Mouse (Mus musculus) neural tube, embryonic 13.5 days (tissue): ENCODE measurements around the gene Ebf1. TPM values are rescaled to one million over a fixed set of nuclear protein-coding genes. Genes with fewer than 3 reads are reported as not detected.
A peak's percentile ranks its signal among the peaks of the same experiment; 100 is the strongest.

Experiments used
- ATAC-seq: fragments of 200-750 bp; cut with Nextera tagmentation; 2 replicates; pipeline ENCODE4 v1.8.0; 2017; ENCODE audit warnings: low read depth, mild to moderate bottlenecking, moderate TSS enrichment, moderate library complexity
- H3K27ac ChIP-seq: fragments of 300-500 bp; sonication (generic); replicated peaks from 2 replicates; pipeline ENCODE4 v1.5.1; 2015; ENCODE audit warnings: moderate library complexity, mild to moderate bottlenecking, inconsistent platforms
- H3K27me3 ChIP-seq: fragments of 300-500 bp; sonication (generic); 2 replicates; pipeline ENCODE4 v1.6.1; 2015; ENCODE audit warnings: mild to moderate bottlenecking, inconsistent platforms
- H3K36me3 ChIP-seq: fragments of 300-500 bp; sonication (generic); 2 replicates; pipeline ENCODE4 v1.6.1; 2015; ENCODE audit warnings: mild to moderate bottlenecking, inconsistent platforms
- H3K4me1 ChIP-seq: fragments of 300-500 bp; sonication (generic); replicated peaks from 2 replicates; pipeline ENCODE4 v1.6.1; 2015; ENCODE audit warnings: inconsistent platforms
- H3K4me2 ChIP-seq: fragments of 300-500 bp; sonication (generic); 2 replicates; pipeline ENCODE4 v1.6.1; 2015; ENCODE audit warnings: inconsistent platforms, mild to moderate bottlenecking, moderate library complexity
- H3K4me3 ChIP-seq: fragments of 300-500 bp; sonication (generic); 2 replicates; pipeline ENCODE4 v1.5.1; 2015; ENCODE audit warnings: mild to moderate bottlenecking, inconsistent platforms
- H3K9ac ChIP-seq: fragments of 300-500 bp; sonication (generic); 2 replicates; pipeline ENCODE4 v1.6.1; 2015; ENCODE audit warnings: moderate library complexity, mild to moderate bottlenecking, inconsistent platforms
- H3K9me3 ChIP-seq: fragments of 300-500 bp; sonication (generic); 2 replicates; pipeline ENCODE4 v1.6.1; 2016; ENCODE audit warnings: inconsistent platforms
- WGBS: fragments of 180-500 bp; shearing (Covaris S2); methylation state at CpG from one replicate; pipeline ENCODE4 v1.1.7; 2015; 5-methylcytosine and 5-hydroxymethylcytosine counted together
- polyA plus RNA-seq: library from polyadenylated mRNA; unstranded; fragments of >200 nt; fragmentation: Nextera tagmentation; extraction: Ambion mirVana; gene quantifications from 2 replicates; pipeline ENCODE4 v1.2.1, GENCODE M21; 2015

Gene Ebf1
- polyA plus RNA-seq, 1 experiment from 2014 or later: 184 TPM

DNA sequence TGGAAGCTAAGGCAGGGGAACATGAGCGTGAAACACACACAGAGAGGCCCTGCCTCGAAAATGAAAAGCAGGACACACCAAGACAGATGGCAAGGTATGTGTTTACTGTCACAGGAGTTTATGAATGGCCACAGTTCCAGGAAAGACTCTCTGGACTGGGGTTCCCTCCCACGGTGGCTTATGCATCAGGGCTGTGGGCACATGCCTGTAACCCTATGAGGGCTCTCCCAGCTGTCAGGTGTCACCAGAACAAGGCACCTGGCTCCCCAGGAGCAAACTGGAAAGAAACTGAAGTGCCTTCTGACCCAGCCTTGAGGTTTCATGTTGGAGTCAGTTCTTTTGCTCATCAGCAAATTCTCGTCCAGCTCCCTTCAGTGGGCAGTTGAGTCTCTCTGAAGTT is 141.7 kb downstream of the Ebf1 start:
- no peak for ATAC-seq
- Histone ChIP-seq H3K4me1 (peaks cover 25% of the 10 kb centered on the region), H3K9me3 (no peaks in the 10 kb centered on the region), H3K9ac (no peak overlapping the region), H3K36me3 (no peaks in the 10 kb centered on the region), H3K4me3 (no peak overlapping the region), H3K27me3 (no peaks in the 10 kb centered on the region), H3K4me2 (no peak overlapping the region), H3K27ac (no peak overlapping the region)
- WGBS: 72% methylated on average over 4 of the region's 4 CpGs

GRCm38 (mm10) chr11:44761128-44761996 is 144.2 kb downstream of the Ebf1 start:
- H3K4me3 ChIP-seq: no peak overlapping the region

DNA sequence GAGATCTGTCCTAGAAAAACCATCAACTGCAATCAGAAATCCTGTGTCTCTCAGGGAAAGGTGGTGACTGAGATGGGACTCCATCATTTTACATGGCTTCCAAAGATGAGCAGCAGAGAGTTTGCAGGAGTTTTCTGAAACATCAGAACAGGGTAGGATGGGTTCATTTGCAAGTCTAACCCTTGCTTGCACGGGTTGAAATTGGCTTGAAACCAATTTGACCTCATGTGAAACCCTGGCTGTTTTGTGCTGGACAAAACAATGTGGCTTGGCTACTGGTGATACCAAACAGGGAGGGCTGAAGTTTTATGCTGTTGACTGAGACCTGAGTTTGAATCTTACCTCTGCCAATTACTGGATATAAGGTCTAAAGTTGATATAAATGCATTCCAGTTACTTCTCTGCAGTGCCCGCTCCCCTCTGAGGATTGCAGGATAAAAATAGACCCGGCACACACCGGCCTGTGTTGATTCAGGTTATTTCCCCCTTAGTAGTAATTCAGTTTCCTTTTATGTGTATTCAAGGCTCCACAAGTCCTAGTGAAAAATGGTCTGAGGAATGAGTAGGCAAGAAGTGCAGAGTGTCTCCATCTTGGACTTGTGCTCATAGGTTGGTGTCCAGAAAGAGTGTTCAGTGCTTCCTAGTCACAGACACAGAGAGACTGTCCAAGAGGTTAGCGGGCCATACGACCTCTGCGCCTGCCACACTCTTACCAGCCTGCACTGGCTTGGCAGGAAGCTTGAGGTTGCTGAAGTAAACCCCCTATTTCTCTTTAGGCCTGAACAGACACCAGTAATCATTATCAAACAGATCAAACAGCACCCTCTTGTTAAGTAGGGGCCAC is 147.1 kb downstream of the Ebf1 start:
- H3K36me3 ChIP-seq: no peaks in the 10 kb centered on the region
- H3K27ac ChIP-seq: peak overlapping the region; percentile 24; the same call in 1 of the 2 replicates
- H3K4me3 ChIP-seq: no peak overlapping the region
- ATAC-seq: no peak
- no peak overlapping the region for H3K4me2 ChIP-seq
- WGBS: 76% methylated on average over 7 of the region's 7 CpGs
- H3K27me3 ChIP-seq: no peaks in the 10 kb centered on the region
- peaks cover 62% of the 10 kb centered on the region for H3K4me1 ChIP-seq
- no peak overlapping the region for H3K9ac ChIP-seq
- H3K9me3 ChIP-seq: no peaks in the 10 kb centered on the region

More at GRCm38 (mm10) chr11:44761128-44761996, 144.2 kb downstream of the Ebf1 start:
- H3K4me2 ChIP-seq: peak overlapping the region; percentile 39
- H3K27ac ChIP-seq: no peak overlapping the region
- H3K9me3 ChIP-seq: no peaks in the 10 kb centered on the region
- no peaks in the 10 kb centered on the region for H3K36me3 ChIP-seq
- no peak for ATAC-seq
- H3K27me3 ChIP-seq: no peaks in the 10 kb centered on the region
- WGBS: 9% methylated on average over 20 of the region's 20 CpGs
- H3K4me1 ChIP-seq: peaks cover 44% of the 10 kb centered on the region
- H3K9ac ChIP-seq: peak overlapping the region; percentile 52

DNA sequence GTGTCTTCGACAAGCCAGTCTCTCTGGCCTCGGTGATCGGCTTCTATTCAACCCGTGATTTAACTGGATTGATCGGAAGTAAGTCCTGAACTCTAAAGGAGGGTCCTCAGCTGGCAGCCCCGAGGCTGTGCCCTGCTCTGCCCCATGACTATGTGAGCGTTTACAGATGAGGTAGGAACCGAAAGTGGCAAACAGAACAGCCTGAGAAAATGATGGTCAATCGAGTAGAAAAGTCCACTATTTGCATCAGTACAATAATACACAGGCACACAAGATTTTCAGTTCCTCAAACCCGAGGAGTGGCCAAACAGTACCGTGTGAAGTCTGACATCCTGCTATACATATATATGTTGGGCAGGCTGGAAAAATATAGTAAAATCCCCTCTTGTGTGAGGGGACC is 147.9 kb downstream of the Ebf1 start:
- WGBS: 60% methylated on average over 11 of the region's 11 CpGs
- peaks cover 68% of the 10 kb centered on the region for H3K4me1 ChIP-seq

DNA sequence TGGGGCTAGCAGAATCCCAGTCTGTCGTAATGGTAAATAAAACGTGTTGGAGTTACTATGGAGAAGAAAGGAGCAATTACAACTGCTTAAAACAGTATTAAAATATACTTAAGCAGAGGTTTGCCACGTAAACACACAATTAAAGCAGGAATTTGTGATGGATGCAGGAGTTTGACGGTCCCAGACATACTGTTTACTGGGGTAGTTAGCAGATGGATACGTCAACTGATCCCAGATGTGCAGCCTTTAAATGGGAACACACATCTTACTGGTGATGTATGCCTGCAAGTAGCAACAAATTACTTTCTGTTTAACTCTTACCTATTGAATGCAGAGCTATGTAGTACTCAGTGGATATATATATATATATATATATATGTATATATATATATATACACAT is 149.1 kb downstream of the Ebf1 start:
- Histone ChIP-seq H3K36me3 (no peaks in the 10 kb centered on the region), H3K27me3 (no peaks in the 10 kb centered on the region), H3K4me1 (peaks cover 75% of the 10 kb centered on the region), H3K9me3 (no peaks in the 10 kb centered on the region), H3K4me2 (no peak overlapping the region), H3K4me3 (no peak overlapping the region), H3K27ac (peak overlapping the region; percentile 38; the same call in 1 of the 2 replicates), H3K9ac (no peak overlapping the region)
- 36% methylated on average over 5 of the region's 5 CpGs for WGBS
- no peak for ATAC-seq

More for the DNA sequence above, 147.9 kb downstream of the Ebf1 start:
- Histone ChIP-seq H3K27ac (no peak overlapping the region), H3K9ac (no peak overlapping the region), H3K9me3 (no peaks in the 10 kb centered on the region), H3K36me3 (no peaks in the 10 kb centered on the region), H3K27me3 (no peaks in the 10 kb centered on the region), H3K4me2 (no peak overlapping the region), H3K4me3 (no peak overlapping the region)
- no peak for ATAC-seq

GRCm38 (mm10) chr11:44767322-44767721 is 150.2 kb downstream of the Ebf1 start:
- H3K36me3 ChIP-seq: no peaks in the 10 kb centered on the region
- no peak for ATAC-seq
- no peaks in the 10 kb centered on the region for H3K27me3 ChIP-seq
- no peak overlapping the region for H3K4me2 ChIP-seq
- WGBS: 14% methylated on average over 3 of the region's 3 CpGs
- H3K9ac ChIP-seq: no peak overlapping the region
- H3K27ac ChIP-seq: peak overlapping the region; percentile 67; the same call in 1 of the 2 replicates
- peaks cover 74% of the 10 kb centered on the region for H3K4me1 ChIP-seq
- H3K4me3 ChIP-seq: no peak overlapping the region
- no peaks in the 10 kb centered on the region for H3K9me3 ChIP-seq

DNA sequence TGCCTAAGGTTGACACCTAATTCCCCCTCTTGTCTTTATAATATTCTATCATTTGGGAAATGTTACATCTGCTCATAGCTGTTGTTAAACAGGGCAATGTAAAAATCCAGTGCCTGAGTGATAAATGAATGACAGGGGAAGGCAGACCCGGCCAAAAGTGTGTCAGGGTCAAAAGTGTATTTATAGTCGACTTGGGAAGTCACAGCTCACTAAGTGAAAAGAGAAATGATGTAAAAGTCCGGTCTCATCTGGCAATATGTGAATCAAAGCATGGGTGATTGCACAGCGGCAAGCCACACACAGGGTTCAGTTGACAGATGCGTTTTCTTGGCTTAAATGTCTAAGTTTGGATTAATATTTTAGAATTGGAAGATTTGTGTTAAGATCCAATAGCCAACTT is 151.2 kb downstream of the Ebf1 start:
- Histone ChIP-seq H3K4me3 (no peak overlapping the region), H3K4me2 (no peak overlapping the region), H3K27me3 (no peaks in the 10 kb centered on the region), H3K9ac (no peak overlapping the region), H3K4me1 (peaks cover 83% of the 10 kb centered on the region), H3K27ac (peak overlapping the region; percentile 67; the same call in 1 of the 2 replicates), H3K9me3 (no peaks in the 10 kb centered on the region), H3K36me3 (no peaks in the 10 kb centered on the region)
- ATAC-seq: no peak
- WGBS: 31% methylated on average over 5 of the region's 5 CpGs

DNA sequence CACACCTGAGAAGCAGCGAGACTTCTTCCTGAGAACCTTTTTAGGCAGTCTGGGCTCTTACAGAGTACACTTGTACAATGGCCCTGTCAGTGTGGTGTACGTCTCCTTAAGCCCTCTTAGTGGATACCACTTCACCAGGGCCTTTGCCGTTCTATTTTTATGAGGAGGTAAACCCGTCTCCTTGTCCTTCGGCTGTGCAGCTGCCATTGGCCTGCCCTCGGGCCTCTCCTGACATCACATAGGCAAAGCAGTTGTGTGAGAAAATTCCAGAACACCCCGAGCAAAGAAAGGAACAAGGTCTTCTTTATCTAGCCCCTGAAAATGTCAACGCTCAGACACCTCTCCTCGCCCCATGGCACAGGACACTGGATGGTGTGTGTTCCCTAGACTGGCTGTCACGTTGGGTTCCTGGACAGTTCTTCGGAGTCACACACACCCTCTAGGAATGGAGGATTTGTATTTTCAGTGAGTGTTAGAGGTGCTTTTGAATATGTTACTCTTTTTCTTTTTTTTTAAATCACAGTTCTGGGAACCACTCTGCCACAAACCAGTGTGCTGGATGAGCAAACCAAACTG is 154.0 kb downstream of the Ebf1 start:
- no peak overlapping the region for H3K9ac ChIP-seq
- H3K4me1 ChIP-seq: peaks cover 63% of the 10 kb centered on the region
- H3K27ac ChIP-seq: peak overlapping the region; percentile 2; the same call in 1 of the 2 replicates
- no peak overlapping the region for H3K4me3 ChIP-seq
- no peak for ATAC-seq
- H3K4me2 ChIP-seq: no peak overlapping the region
- H3K36me3 ChIP-seq: no peaks in the 10 kb centered on the region
- H3K9me3 ChIP-seq: no peaks in the 10 kb centered on the region
- WGBS: 72% methylated on average over 11 of the region's 11 CpGs
- no peaks in the 10 kb centered on the region for H3K27me3 ChIP-seq

DNA sequence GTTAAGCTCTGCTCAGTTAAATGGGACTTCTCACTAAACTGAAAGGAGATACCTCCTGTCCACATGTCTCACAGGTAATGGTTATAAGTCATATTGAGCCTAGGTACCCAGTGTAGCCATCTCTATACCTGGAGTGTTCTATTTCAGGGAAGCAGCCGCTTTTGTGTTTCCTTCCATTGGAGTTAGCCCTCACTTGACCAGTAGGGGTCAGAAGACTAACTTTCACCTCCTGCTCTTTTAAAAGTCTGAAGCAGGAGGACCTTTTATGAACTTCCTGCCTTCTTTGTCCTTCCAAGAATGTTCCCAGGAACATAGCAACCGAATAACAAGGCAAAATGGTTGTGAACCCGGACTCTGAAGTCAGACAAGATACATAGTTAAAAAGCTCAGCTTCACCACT is 157.3 kb downstream of the Ebf1 start:
- Histone ChIP-seq H3K4me2 (no peak overlapping the region), H3K27ac (no peak overlapping the region), H3K4me1 (peaks cover 51% of the 10 kb centered on the region), H3K4me3 (no peak overlapping the region), H3K9ac (no peak overlapping the region), H3K36me3 (no peaks in the 10 kb centered on the region), H3K9me3 (no peaks in the 10 kb centered on the region), H3K27me3 (no peaks in the 10 kb centered on the region)
- ATAC-seq: no peak
- WGBS: 70% methylated on average over 3 of the region's 3 CpGs

- no peaks in the 10 kb centered on the region for H3K9me3 ChIP-seq
- no peak for ATAC-seq
- no peak overlapping the region for H3K4me2 ChIP-seq
- no peak overlapping the region for H3K4me3 ChIP-seq
- no peak overlapping the region for H3K27ac ChIP-seq
- H3K4me1 ChIP-seq: peaks cover 41% of the 10 kb centered on the region
- no peaks in the 10 kb centered on the region for H3K27me3 ChIP-seq
- no peaks in the 10 kb centered on the region for H3K36me3 ChIP-seq
- no peak overlapping the region for H3K9ac ChIP-seq
- 91% methylated on average over 2 of the region's 2 CpGs for WGBS
Observed at GRCm38 (mm10) chr11:44775549-44775948, 158.4 kb downstream of the Ebf1 start.

DNA sequence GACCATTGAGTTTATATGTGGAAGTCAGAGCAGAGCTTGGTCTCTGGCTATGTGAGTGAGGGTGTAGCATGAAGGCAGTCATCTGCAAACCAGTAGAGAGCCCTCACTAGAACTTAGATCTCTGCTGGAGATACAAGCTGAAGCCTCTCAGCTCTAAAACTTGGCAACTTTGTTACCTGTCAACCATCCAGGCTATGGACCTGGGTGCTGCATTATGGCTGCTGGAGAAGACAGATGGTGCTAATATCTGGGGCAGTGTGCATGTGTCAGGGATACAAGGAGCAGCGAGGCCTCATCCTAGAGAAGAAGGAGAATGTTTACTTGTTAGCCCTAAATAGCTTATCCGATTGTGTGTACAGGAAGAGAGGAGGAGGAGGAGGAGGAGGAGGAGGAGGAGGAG is 159.4 kb downstream of the Ebf1 start:
- 73% methylated on average over 1 of the region's 2 CpGs for WGBS
- Histone ChIP-seq H3K4me3 (no peak overlapping the region), H3K36me3 (no peaks in the 10 kb centered on the region), H3K27me3 (no peaks in the 10 kb centered on the region), H3K4me2 (no peak overlapping the region), H3K9me3 (no peaks in the 10 kb centered on the region), H3K9ac (no peak overlapping the region), H3K4me1 (peaks cover 32% of the 10 kb centered on the region), H3K27ac (no peak overlapping the region)
- no peak for ATAC-seq
